Mouse (Mus musculus) WW6 (cell line): ENCODE measurements around the gene Pcsk2.

Experiments used
- DNase-seq: peaks from one replicate; pipeline ENCODE4 v3.0.0-alpha.2; 2013; ENCODE audit warnings: low read depth, low spot score

The Pcsk2 gene

DNA sequence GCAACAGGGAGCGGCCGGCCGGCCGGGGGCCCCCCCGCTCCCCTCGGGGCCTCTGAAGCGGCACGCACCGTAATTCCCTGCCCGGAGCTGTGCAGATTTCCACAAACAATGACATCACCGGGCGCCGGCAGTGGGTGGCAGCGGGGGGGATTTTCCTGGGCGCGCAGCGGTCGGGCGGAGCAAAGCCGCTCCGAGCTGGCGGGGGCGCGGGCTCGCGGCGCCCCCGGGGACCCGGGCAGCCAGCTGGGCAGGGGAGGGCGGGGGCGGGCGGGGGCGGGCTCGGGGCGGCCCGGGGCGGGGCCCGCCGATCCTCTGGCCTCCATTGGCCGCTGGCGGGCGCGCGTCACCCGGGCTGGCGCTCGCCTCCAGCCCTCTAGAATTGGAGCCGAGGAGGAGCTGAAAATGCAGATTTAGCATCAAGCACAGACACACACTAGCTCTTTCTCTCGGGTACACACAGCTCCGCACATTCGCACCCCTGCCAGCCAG is at the start of gene Pcsk2:
Gene Pcsk2 (plus strand): TSS at position 399 of the 489 bp plus-strand sequence.
- DNase-seq: no peak

DNA sequence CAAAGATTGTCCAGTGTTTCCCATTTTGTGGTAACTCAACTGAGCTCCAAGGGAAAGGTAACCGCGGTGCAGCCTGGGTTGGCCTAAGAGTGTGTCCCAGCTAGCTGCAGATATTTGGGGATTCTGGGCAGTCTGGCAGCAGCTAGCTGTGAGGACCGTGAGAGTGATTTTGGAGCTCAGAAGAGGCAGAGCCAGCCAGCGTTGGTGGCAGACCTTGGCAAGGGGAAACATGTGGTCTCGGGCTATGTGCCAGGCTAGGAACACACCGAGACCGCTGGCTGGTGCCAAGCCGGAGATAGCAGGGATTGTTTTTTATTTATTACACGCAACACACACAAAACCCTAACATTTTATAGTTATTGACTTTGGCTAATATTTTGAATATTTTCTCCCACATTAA is 45.1 kb upstream of the Pcsk2 start:
- DNase-seq: no peak

DNA sequence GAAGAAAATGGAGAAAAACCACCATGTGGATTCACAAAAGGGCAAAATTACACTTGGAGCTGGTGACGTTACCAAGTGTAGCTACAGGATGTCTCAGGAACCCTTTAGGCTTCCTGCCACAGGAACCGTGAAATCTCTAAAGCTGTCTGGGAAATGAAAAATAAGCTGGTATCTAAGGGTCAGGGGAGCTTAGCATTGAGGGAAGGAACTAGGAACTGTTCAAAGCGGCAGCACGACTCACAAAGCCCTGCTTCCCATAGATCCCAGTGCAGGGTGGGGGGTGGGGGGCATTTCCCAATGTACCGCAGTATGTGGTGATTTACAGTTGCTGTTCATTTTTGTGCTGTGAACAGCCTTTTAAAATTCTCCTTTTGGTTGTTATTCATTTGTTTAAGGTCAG is 44.2 kb upstream of the Pcsk2 start:
- no peak for DNase-seq

DNA sequence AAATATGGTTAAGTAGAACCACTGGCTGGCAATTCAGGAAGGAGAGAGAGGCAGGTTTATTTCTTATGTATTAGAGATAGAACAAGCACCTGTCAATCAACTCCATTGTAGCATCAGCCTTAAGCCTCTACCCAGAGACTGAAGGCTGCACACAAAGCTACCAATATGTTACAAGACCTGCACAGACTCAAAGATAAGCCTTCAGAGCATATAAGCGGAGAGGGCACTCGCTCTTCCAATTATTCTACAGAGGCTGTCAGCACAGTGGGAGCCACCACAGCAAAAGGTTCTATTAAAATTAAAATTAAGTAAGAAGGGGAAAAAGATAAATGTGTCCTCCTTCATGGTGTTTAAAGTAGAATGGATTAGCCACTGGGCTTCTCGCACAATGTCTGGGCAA is 43.8 kb upstream of the Pcsk2 start:
- no peak for DNase-seq

DNA sequence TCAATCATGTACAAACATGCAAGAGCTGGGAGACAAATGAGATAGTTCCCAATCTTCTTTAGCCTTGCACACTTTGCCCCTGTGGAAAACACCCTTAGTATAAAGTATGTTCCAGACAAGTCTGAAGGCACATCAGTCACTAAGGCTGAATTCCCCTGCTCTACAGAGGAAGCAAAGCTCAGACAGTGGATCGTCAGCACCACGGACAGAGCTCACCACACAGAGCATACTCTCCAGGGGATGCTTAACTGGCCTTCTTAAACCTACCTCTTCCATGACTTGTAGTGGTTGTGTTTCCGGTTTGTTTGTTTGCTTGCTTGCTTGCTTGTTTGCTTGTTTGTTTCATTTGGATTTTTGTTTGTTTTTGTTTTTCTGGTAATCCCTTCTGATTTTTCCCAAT is 9.5 kb upstream of the Pcsk2 start:
- DNase-seq: no peak

DNA sequence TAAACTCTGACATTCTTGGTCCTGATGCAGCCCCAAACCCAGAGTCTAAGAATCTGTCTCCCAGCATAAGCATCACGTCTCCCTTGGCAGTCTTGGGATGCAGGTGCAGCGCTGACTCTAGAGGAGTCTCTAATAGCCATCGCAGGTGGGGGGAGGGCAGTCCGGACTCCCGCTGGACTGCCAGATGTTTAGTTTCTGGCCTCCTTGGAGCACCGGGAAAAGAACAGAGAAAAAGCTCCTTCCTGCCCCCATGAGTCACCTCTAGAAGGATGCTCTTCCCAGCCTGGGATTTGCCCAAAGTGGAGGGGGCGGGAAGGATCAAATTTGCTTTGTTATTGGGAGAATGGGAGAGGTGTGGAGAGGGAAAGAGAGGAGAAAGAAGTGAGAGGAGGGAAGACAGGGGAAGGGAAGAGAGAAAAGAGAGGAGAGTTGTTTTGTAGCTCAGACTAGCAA is 631 bp upstream of the Pcsk2 start:
- no peak for DNase-seq

DNA sequence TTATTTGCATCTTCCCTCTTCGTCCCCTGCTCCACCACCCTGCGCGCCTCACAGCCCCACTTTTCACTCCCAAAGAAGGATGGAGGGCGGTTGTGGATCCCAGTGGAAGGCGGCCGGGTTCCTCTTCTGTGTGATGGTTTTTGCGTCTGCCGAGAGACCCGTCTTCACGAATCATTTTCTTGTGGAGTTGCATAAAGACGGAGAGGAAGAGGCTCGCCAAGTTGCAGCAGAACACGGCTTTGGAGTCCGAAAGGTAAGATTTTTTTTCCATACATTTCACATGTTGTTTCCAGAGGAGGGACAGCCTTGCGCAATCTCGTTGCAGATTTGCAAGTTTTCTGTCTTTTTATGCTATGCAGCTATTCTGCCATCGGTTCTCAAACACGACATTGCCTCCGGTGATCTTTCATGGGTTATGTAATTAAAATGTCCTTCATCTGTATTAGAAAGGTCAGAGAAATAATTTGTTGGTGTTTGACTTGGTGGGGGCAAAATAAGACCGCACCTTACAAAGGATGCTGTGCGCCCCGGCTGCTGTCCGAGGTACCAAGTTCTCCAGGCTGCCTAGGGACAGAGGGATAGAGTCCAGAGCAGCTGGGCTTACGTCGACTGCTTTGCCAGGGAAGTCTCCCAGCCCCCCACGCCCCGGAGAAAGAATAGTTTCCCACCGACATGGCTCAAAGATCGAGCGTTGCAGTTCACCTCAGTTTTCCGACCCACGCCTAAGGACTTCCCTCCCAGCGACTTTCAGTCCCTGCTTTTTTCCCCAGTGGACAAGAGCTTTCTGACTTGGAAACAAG is 656 bp downstream of the Pcsk2 start:
- no peak for DNase-seq

DNA sequence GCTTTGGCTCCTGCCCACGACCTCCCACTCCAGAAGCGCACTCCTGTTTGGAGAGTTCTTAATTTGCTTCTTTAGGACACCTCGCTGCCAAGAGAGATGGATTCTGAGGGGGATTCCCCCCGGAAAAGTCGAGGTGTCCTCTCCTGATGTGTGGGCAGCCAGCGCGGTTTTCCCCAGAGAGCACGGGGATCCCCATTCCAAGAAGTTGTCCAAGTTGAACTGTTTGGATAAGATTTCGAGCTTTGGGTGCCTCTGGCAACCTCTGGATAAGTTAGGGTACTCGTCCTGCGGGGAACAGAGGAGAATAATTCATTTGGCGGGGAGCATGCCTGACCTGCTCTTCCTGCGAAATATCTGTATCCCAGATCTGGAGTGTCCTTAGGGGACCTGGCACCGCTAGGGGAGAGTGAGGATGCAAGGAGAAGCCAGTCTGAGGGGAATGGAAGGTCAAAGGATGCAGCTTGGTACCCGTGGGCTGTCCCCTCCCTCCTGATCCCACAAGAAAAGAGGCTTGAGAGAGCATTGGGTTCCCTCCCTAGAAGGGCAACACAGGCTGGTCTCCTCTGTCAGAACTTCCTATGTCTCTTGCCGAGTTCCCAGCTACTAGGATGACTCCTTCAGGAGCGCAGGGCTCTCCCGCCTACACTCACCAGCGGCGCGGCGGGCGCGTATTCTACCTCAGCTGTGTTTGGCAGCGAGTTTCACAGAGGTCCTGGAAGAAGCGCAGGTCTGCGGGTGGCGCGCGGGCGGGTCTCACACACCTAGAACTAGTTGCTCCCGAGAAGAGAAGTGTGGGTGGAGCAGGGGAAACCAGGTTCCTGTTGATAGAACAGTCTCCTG is 1.5 kb downstream of the Pcsk2 start:
- DNase-seq: no peak

DNA sequence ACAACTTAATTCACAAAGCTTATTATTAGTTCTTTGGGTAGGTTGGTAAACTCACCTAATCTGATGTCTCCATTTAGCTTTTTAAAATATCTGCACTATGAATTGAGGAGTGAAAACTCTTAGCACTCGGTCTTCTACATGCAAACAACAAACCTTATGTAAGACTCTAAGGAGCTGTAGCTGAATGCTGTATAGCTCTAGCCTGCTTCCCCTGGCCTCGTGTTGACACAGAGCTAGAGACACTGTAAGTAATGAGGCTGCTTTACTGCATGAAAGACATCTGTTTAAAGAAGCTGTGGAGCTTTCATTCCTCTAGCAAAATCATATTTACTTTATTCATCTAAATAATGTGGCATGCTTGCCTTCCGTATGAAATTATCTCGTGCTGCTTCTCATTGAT is 14.4 kb downstream of the Pcsk2 start:
- no peak for DNase-seq

DNA sequence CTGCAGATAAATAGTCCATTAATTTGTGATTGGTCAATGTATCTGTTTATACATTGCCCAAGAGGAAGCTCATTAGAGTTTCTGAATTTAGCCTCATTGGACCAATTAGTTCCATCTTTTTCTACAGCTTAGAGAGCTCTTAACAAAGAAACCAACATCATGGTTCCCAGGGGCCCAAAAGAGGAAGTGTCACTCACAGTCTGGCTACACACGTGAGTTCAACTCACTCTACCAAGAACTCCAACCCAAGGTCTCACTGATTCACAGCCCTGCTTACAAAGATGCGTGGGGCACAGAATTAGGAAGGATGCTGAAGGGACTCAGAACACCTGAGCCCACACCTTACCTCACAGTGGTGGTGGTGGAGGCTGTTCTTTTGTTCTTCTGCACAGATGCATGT is 19.1 kb downstream of the Pcsk2 start:
- DNase-seq: no peak

DNA sequence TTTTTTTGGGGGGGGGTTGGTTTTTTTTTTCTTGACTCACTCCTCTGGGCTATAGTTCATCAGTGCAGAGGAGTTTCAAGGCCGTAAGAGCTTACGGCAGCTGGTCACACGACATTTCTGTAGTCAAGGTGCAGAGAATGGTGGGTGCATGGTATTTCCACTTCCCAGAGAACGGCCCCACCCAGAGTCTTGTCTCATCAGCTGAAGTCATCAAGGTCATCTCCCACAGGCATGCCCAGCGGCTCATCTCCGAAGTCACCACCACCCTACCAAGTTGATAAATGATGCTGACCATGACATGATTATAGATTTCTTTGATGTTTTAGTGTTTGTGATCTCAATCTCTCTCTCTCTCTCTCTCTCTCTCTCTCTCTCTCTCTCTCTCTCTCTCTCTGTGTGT is 20.0 kb downstream of the Pcsk2 start:
- DNase-seq: no peak

DNA sequence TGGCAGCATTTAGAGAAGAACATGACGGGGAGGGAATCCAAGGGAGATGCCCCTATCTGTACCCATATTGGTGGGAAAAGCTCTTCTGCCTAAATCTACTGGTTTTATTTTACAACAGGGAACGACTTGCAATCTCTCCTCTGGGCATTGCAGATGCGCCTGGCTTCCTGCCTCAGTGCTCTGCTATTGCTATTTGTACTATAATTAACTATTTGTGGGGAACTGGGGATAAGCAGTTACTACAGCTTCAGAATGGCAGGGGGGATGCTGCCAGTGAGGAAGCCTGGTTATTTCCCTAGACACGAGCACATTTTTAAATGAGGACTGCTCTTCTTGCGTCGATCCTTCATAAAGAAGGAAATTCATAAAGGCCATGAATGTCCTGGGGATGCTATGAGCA is 39.4 kb downstream of the Pcsk2 start:
- no peak for DNase-seq

DNA sequence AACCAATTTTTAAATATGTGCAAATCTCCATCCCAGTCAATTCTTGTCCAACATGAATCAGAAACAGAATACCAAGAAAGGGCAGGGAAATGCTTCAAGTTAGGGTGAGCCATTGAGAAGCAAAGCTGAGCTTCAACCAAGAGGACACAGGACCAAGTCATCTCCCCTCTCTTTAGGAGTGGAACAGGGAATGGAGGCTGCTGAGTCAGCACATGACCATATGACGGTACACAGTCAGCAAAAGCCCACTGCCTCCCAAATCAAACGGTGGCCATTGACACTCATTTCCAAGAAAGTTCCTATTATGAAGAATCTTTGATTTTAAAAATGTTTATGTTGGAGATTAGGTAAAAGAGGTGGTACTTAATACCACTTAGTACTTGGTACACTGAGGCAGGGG is 44.4 kb downstream of the Pcsk2 start:
- no peak for DNase-seq

DNA sequence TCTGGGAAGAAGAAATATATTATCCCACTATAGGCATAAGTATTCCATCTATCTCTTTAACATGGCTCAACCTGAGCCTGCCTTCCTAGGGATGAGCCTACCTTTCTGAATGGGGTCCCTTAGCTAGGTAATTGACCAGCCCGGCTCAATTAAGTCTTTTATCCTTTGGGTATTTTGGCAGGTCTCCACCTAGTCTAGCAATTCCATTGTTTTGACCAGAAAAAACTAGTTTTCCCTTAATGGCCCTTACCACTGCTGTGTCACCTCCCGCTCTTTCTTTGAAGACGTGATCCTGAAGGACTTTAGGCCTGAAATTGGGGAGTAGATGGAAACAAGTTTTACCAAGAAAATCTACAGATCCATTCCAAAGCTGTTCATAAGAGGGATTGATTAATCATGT is 57.1 kb downstream of the Pcsk2 start:
- DNase-seq: no peak

DNA sequence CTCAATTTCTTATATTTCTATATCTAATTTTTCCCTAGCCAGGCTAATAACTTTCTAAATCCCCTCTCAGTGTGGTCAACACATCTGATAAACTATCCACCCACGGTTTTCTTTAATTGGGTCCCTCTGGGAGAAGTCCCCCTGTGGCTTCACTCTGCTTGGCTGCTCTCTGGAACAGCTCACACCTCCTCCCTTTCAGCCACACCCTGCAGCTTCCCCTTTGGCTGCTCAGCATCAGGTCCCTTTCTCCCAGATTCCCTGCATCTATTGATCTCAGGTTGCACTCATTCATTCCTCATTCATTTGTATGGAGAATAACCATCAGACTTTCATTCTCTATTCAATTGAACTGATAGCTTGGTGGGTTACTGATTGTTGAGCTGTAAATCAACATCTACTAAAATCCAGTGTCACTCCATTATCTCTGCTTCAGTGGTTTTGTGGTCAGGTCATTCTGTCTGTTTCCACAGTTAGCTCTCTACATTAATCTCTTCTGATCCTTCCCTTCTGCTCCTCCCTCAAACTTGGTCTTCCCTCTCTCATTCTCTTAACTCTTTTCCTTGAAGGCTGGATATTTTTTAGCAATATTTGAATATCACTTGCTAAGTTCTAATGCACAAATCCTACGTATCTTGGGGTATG is 58.0 kb downstream of the Pcsk2 start:
- no peak for DNase-seq

DNA sequence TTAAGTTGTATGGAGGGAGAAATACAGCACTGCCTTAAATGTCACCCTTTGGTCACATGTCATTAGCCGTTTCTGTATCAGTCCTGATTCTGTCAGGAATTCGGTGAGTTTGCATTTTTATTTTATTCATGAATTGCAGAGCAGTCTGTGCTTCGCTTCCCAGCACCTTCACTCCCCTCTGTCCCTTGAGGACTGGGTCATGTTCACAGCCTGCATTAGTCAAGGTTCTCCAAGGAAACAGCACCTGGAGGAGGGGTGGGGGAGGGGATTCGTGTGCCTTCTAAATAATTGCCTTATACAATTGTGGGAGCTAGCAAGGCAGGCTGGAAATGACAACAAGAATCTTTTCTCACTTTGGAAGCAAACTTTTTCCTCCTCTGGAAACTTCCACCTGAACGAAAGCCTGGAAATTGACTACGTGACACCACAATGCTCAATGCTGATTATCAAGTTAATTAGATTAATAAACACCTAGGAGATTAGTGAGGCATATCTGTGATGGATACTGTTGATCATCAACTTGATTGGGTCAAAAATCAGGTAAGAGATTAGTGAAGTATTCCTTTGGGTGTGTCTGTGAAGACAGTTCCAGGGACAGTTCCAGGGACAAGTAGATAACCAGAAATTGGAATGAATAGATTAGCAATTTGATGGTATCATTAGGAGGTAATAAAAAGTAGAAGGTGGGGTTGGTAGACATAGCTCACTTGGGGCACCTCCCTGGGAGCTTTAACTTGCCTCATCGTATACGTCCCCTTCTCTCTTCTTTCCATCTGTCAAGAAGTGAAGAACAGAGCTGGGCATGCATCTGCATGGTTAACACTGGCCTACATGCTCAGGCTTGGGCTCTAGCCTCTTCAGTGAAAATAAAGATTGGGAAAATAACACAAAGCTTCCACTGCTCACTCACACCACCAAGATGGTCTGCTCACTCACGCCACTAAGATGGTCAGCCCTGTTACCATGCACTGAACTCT is 64.7 kb downstream of the Pcsk2 start:
- DNase-seq: no peak

DNA sequence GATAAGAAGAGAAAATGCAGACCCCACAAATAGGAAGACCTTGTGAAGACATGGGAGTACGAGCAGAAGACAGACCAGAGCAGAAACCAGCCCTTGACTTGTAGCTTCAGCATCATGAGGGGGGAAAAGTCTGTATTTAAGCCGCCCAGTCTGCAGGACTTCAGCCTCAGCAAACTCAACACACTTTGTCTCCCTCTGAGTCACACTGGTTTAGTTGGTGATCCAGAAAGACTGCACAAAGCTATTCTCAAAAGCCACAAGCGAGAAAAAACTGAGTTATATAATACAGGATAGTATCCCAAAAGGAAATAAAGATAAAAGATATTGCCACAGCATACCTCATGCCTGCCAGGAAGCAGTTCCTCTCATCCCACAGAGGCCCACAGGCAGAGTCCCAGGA is 67.5 kb downstream of the Pcsk2 start:
- DNase-seq: no peak

DNA sequence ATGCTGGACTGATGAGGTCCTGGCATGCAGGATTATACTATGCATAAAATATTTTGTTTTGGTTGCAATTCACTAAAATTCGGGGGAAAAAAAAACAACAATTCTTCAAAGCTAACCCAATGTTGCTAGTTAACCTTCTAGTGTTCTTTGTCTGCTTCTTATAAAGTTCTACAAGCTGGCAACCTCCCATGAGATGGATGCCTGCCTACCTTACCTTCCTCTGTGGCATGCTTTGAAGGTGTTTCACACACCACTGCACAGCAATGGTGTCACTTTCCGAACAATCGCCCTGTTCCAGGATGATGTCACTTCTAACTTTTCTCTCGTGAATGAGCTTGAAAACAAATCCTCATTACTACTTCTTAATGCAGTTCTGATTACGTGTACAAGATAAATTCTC is 68.8 kb downstream of the Pcsk2 start:
- no peak for DNase-seq

DNA sequence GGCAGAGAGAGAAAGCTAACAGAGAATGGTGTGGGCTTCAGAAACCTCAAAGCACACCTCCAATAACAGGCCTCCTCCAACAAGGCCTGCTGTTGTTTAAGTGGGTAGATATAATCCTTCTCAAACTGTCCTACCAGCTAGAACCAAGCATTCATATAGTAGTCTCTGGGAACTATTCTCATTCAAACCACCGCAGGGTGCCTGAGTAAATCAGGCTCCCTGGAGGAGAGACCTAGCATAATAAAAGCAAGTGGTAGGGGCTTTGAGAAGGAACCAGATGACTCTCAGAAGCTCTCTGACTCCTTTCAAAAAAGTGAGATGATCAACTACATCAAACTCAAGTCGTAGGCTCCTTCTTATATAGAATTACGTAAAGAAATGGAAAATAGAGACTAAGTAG is 75.0 kb downstream of the Pcsk2 start:
- DNase-seq: no peak

DNA sequence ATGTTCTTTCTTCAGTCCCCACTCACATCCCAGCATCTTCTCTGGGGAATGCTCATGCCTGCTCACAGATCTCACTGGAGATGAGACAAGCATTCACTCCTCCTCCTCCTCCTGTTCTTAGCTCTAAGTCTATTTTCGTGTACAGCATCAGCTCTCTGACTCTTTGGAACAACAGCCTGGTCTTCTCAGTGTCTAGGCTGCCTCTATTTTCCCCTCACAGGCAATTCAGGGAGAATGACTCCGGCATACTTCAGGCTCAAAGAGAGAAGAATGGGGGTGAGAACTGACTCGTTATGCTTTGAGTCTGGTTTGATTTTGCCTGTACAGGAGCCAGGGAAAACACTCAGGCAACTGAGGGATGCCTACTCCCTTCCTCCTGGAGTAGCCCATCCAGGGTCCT is 78.0 kb downstream of the Pcsk2 start:
- DNase-seq: no peak

DNA sequence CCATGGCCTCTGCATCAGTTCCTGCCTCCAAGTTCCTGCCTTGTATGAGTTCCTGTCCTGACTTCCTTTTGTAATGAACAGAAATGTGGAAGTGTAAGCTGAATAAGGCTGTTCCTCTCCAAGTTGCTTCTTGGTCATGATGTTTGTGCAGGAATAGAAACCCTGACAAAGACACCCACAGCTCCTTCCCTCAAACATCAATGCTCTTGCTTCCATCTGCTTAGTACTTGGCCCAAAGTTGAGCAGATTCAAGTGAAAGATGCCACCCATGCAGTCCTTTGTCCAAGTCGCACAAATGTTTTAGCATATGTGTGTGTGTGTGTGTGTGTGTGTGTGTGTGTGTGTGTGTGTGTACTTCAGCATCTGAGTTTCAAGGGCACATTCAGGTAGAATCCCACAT is 97.3 kb downstream of the Pcsk2 start:
- DNase-seq: no peak
